Mouse (Mus musculus) MEL (cell line): ENCODE data around the gene Slc39a1. TPM values are rescaled to one million over a fixed set of nuclear protein-coding genes. Genes with fewer than 3 reads are reported as not detected.

ENCODE experiments used
- DNase-seq: peaks from one replicate; pipeline ENCODE4 v3.0.0; 2011; ENCODE audit warnings: low read depth, low spot score
- H3K27ac ChIP-seq: 2 replicates; pipeline ENCODE4 v1.5.1; 2012; ENCODE audit warnings: low read depth, mild to moderate bottlenecking, control low read depth, low read length, moderate library complexity; ENCODE audit not compliant: control insufficient read depth
- H3K27me3 ChIP-seq, 2 experiments: fragments of 150-350 bp in 1 of 2; sonication (generic) in 1 of 2; 2 replicates each; pipeline ENCODE4 v1.6.1; 2012; ENCODE audit warnings: low read length in 2 of 2, mild to moderate bottlenecking in 2 of 2, improper control_type of control experiment in 1 of 2, moderate library complexity in 1 of 2; ENCODE audit not compliant: insufficient read depth in 2 of 2, control insufficient read depth in 1 of 2
- H3K36me3 ChIP-seq, 2 experiments: 2 replicates each; pipeline ENCODE4 v1.6.1; 2012 to 2014; ENCODE audit warnings: low read length in 2 of 2, improper control_type of control experiment in 1 of 2, inconsistent platforms in 1 of 2, mild to moderate bottlenecking in 1 of 2; ENCODE audit not compliant: insufficient read depth in 2 of 2, control insufficient read depth in 1 of 2
- H3K4me1 ChIP-seq, 2 experiments: fragments of 150-350 bp in 1 of 2; sonication (generic) in 1 of 2; 2 replicates each; pipeline ENCODE4 v1.6.1; 2012; ENCODE audit warnings: low read length in 2 of 2, improper control_type of control experiment in 1 of 2, mild to moderate bottlenecking in 1 of 2; ENCODE audit not compliant: insufficient read depth in 2 of 2, control insufficient read depth in 1 of 2
- H3K4me3 ChIP-seq, 2 experiments: fragments of 150-350 bp in 1 of 2; sonication (generic) in 1 of 2; 2 replicates each; pipeline ENCODE4 v1.5.1; 2012; ENCODE audit warnings: low read depth in 2 of 2, low read length in 2 of 2, mild to moderate bottlenecking in 2 of 2, moderate library complexity in 2 of 2, control low read depth in 1 of 2, improper control_type of control experiment in 1 of 2; ENCODE audit not compliant: control insufficient read depth in 1 of 2, insufficient read depth in 1 of 2
- H3K79me2 ChIP-seq: 2 replicates; pipeline ENCODE4 v1.6.1; 2012; ENCODE audit warnings: mild to moderate bottlenecking, low read length, moderate library complexity; ENCODE audit not compliant: control insufficient read depth, poor library complexity, insufficient read depth
- H3K9ac ChIP-seq: 2 replicates; pipeline ENCODE4 v1.6.1; 2012; ENCODE audit warnings: low read depth, mild to moderate bottlenecking, control low read depth, low read length, moderate library complexity; ENCODE audit not compliant: control insufficient read depth, poor library complexity, severe bottlenecking
- H3K9me3 ChIP-seq: fragments of 150-350 bp; sonication (generic); replicated peaks from 2 replicates; pipeline ENCODE4 v1.6.1; 2012; ENCODE audit warnings: mild to moderate bottlenecking, low read length, improper control_type of control experiment, moderate library complexity; ENCODE audit not compliant: insufficient read depth
- CHD1 ChIP-seq: IDR thresholded peaks from 2 replicates; pipeline ENCODE4 v1.6.1; 2012; ENCODE audit warnings: low read depth, mild to moderate bottlenecking, inconsistent platforms, low read length, improper control_type of control experiment
- CHD2 ChIP-seq: IDR thresholded peaks from 2 replicates; pipeline ENCODE4 v1.6.1; 2011; ENCODE audit warnings: low read length, improper control_type of control experiment
- ELF1 ChIP-seq: IDR thresholded peaks from 2 replicates; pipeline ENCODE4 v1.6.1; 2014; ENCODE audit warnings: low read depth, mild to moderate bottlenecking, inconsistent platforms, low read length, improper control_type of control experiment, moderate library complexity
- JUND ChIP-seq: IDR thresholded peaks from 2 replicates; pipeline ENCODE4 v1.6.1; 2011; ENCODE audit warnings: low read depth, mild to moderate bottlenecking, improper control_type of control experiment, low read length
- KAT2A ChIP-seq: conservative IDR thresholded peaks from 2 replicates; pipeline ENCODE4 v1.6.1; 2012; ENCODE audit warnings: low read depth, low read length, improper control_type of control experiment, inconsistent platforms
- MAZ ChIP-seq: IDR thresholded peaks from 2 replicates; pipeline ENCODE4 v1.6.1; 2012; ENCODE audit warnings: low read depth, mild to moderate bottlenecking, inconsistent platforms, low read length, improper control_type of control experiment
- MXI1 ChIP-seq: IDR thresholded peaks from 2 replicates; pipeline ENCODE4 v1.6.1; 2011; ENCODE audit warnings: mild to moderate bottlenecking, low read depth, low read length, improper control_type of control experiment
- POLR2A ChIP-seq, 2 experiments: IDR thresholded peaks; 2 replicates each; pipeline ENCODE4 v1.6.1; 2011 to 2012; ENCODE audit warnings: low read length in 2 of 2, mild to moderate bottlenecking in 2 of 2, control low read depth in 1 of 2, improper control_type of control experiment in 1 of 2, low read depth in 1 of 2, moderate library complexity in 1 of 2; ENCODE audit not compliant: control insufficient read depth in 1 of 2, insufficient read depth in 1 of 2, poor library complexity in 1 of 2
- RAD21 ChIP-seq: IDR thresholded peaks from 2 replicates; pipeline ENCODE4 v1.6.1; 2011; ENCODE audit warnings: mild to moderate bottlenecking, low read depth, low read length, improper control_type of control experiment
- RCOR1 ChIP-seq: IDR thresholded peaks from 2 replicates; pipeline ENCODE4 v1.6.1; 2012; ENCODE audit warnings: low read depth, mild to moderate bottlenecking, inconsistent platforms, low read length, improper control_type of control experiment
- SIN3A ChIP-seq: IDR thresholded peaks from 2 replicates; pipeline ENCODE4 v1.6.1; 2012; ENCODE audit warnings: low read length, improper control_type of control experiment, inconsistent platforms
- TAL1 ChIP-seq: IDR thresholded peaks from 2 replicates; pipeline ENCODE4 v1.6.1; 2012; ENCODE audit warnings: mild to moderate bottlenecking, inconsistent platforms, low read length, moderate library complexity, mixed read lengths
- TBP ChIP-seq: IDR thresholded peaks from 2 replicates; pipeline ENCODE4 v1.8.0; 2011; ENCODE audit warnings: low read depth, low read length, improper control_type of control experiment
- USF1 ChIP-seq: IDR thresholded peaks from 2 replicates; pipeline ENCODE4 v1.6.1; 2014; ENCODE audit warnings: low read depth, mild to moderate bottlenecking, inconsistent platforms, low read length, improper control_type of control experiment, moderate library complexity
- ZKSCAN1 ChIP-seq: IDR thresholded peaks from 2 replicates; pipeline ENCODE4 v1.6.1; 2012; ENCODE audit warnings: low read depth, mild to moderate bottlenecking, inconsistent platforms, low read length, improper control_type of control experiment, moderate library complexity
- ZMIZ1 ChIP-seq: IDR thresholded peaks from 2 replicates; pipeline ENCODE4 v1.6.1; 2012; ENCODE audit warnings: low read depth, mild to moderate bottlenecking, inconsistent platforms, low read length, improper control_type of control experiment, moderate library complexity
- ZNF384 ChIP-seq: IDR thresholded peaks from 2 replicates; pipeline ENCODE4 v1.6.1; 2012; ENCODE audit warnings: low read depth, mild to moderate bottlenecking, inconsistent platforms, low read length, improper control_type of control experiment
- polyA plus RNA-seq, 2 experiments: library from polyadenylated mRNA; stranded (reverse) in 1 of 2; unstranded in 1 of 2; fragments of >175 nt in 1 of 2; fragments of >200 nt in 1 of 2; gene quantifications; 2 replicates each; pipeline versions ENCODE4 v1.2.1 to v1.2.4; 2012; ENCODE audit warnings: low replicate concordance in 2 of 2, low read depth in 1 of 2; ENCODE audit not compliant: insufficient read length in 2 of 2, insufficient read depth in 1 of 2, missing spikeins in 1 of 2
- total RNA-seq: library from RNA; depleted of rRNA; stranded (reverse); fragments of 300-350 nt; gene quantifications from 2 replicates; pipeline ENCODE4 v1.2.3, GENCODE M21; 2012

Slc39a1 gene
- total and polyA plus RNA-seq, 3 experiments: 58.5 to 80.5 (median 61.7) TPM

GRCm38 (mm10) chr3:90268190-90268589 is 20.2 kb downstream of the Slc39a1 start:
- no peak overlapping the region for H3K27ac ChIP-seq
- peaks cover 12 to 26% of the 10 kb centered on the region in 2 experiments for H3K36me3 ChIP-seq
- no peak for DNase-seq
- no peaks in the 10 kb centered on the region for H3K9me3 ChIP-seq
- H3K27me3 ChIP-seq: no peaks in the 10 kb centered on the region
- H3K4me3 ChIP-seq: no peak overlapping the region
- H3K9ac ChIP-seq: no peak overlapping the region
- peaks cover 4 to 29% of the 10 kb centered on the region in 2 experiments for H3K4me1 ChIP-seq
- TF ChIP-seq ZMIZ1 (no peak), TAL1 (no peak), CHD2 (no peak), KAT2A (no peak), ELF1 (no peak), POLR2A (IDR thresholded peaks at IDR 0.05; ENCODE audit: control insufficient read depth in 1 of 2, insufficient read depth in 1 of 2, low read depth in 1 of 2, low read length in 2 of 2, poor library complexity in 1 of 2) (no peak), JUND (no peak), MAZ (no peak), CHD1 (no peak), SIN3A (no peak), MXI1 (no peak)
- H3K79me2 ChIP-seq: peaks cover 22% of the 10 kb centered on the region

DNA sequence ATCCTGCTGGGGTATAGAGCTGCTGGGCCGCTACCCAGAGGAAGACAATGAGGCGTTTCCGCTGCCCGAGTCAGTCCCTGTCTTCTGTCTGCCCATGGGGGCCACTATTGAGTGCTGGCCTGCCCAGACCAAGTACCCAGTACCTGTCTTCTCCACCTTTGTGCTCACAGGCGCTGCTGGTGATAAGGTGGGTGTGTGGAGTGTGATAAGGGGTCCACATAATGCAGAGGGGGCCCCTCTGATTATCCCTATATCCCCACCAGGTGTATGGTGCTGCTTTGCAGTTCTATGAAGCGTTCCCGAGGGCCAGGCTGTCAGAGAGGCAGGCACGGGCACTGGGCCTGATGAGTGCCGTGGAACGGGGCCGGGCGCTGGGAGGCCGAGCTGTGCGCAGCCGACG is 21.0 kb downstream of the Slc39a1 start:
- H3K9ac ChIP-seq: no peak overlapping the region
- H3K9me3 ChIP-seq: no peaks in the 10 kb centered on the region
- no peaks in the 10 kb centered on the region for H3K27me3 ChIP-seq
- H3K79me2 ChIP-seq: peaks cover 22% of the 10 kb centered on the region
- no peak overlapping the region for H3K27ac ChIP-seq
- H3K4me3 ChIP-seq: no peak overlapping the region
- TF ChIP-seq USF1 (no peak), RCOR1 (no peak), ZNF384 (no peak), TBP (no peak), ZKSCAN1 (no peak), RAD21 (no peak), CHD2 (no peak), ELF1 (no peak), KAT2A (no peak)
- DNase-seq: no peak
- peaks cover 16 to 26% of the 10 kb centered on the region in 2 experiments for H3K36me3 ChIP-seq
- peaks cover 4 to 29% of the 10 kb centered on the region in 2 experiments for H3K4me1 ChIP-seq
